Mouse (Mus musculus) forebrain, embryonic 13.5 days (tissue): ENCODE results near the gene Gfpt1. TPM values are rescaled to one million over a fixed set of nuclear protein-coding genes. Genes with fewer than 3 reads are reported as not detected.

Source experiments
- ATAC-seq: fragments of 200-750 bp; cut with Nextera tagmentation; 2 replicates; pipeline ENCODE4 v1.8.0; 2017
- H3K27ac ChIP-seq: fragments of 300-500 bp; sonication (generic); 2 replicates; pipeline ENCODE4 v1.5.1; 2015; ENCODE audit warnings: inconsistent platforms, mild to moderate bottlenecking, moderate library complexity
- H3K27me3 ChIP-seq: fragments of 300-500 bp; sonication (generic); 2 replicates; pipeline ENCODE4 v1.6.1; 2015; ENCODE audit warnings: mild to moderate bottlenecking, inconsistent platforms
- H3K36me3 ChIP-seq: fragments of 300-500 bp; sonication (generic); 2 replicates; pipeline ENCODE4 v1.6.1; 2015; ENCODE audit warnings: mild to moderate bottlenecking, inconsistent platforms; ENCODE audit not compliant: poor library complexity, severe bottlenecking
- H3K4me1 ChIP-seq: fragments of 300-500 bp; sonication (generic); 2 replicates; pipeline ENCODE4 v1.6.1; 2015; ENCODE audit warnings: inconsistent platforms
- H3K4me2 ChIP-seq: fragments of 300-500 bp; sonication (generic); 2 replicates; pipeline ENCODE4 v1.6.1; 2015; ENCODE audit warnings: inconsistent platforms, mild to moderate bottlenecking, moderate library complexity
- H3K4me3 ChIP-seq: fragments of 300-500 bp; sonication (generic); 2 replicates; pipeline ENCODE4 v1.5.1; 2015; ENCODE audit warnings: mild to moderate bottlenecking, inconsistent platforms
- H3K9ac ChIP-seq: fragments of 300-500 bp; sonication (generic); 2 replicates; pipeline ENCODE4 v1.6.1; 2015; ENCODE audit warnings: mild to moderate bottlenecking, inconsistent platforms
- H3K9me3 ChIP-seq: fragments of 300-500 bp; sonication (generic); replicated peaks from 2 replicates; pipeline ENCODE4 v1.6.1; 2016; ENCODE audit warnings: inconsistent platforms
- WGBS: fragments of 180-500 bp; shearing (Covaris S2); methylation state at CpG from one replicate; pipeline ENCODE4 v1.1.7; 2015; 5-methylcytosine and 5-hydroxymethylcytosine counted together
- polyA plus RNA-seq: library from polyadenylated mRNA; unstranded; fragments of >200 nt; fragmentation: Nextera tagmentation; extraction: Ambion mirVana; gene quantifications from 2 replicates; pipeline ENCODE4 v1.2.1, GENCODE M21; 2015

Gfpt1 gene
- polyA plus RNA-seq, 1 experiment from 2014 or later = 17.3 TPM

DNA sequence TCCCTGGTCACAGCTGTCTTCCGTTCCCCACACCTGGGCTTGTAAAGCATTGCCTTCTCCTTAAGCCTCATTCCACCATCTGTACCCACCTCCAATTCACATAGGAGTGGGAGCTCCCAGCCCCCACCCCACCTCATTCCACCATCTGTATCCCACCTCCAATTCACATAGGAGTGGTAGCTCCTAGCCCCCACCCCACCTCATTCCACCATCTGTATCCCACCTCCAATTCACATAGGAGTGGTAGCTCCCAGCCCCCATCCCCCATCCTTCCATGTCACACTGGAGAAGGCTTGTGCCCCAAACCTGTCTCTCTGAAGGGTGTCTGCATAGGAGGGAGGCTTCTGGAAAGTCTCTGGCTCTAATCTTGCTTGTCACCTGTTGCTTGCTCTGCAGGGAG lies 60.7 kb downstream of the Gfpt1 start:
- Histone ChIP-seq H3K4me1 (peaks cover 11% of the 10 kb centered on the region), H3K9me3 (no peaks in the 10 kb centered on the region), H3K36me3 (no peaks in the 10 kb centered on the region), H3K9ac (no peak overlapping the region), H3K27ac (no peak overlapping the region), H3K27me3 (no peaks in the 10 kb centered on the region), H3K4me3 (no peak overlapping the region), H3K4me2 (no peak overlapping the region)
- no peak for ATAC-seq
- WGBS = 95% methylated on average over 1 of the region's 1 CpGs

DNA sequence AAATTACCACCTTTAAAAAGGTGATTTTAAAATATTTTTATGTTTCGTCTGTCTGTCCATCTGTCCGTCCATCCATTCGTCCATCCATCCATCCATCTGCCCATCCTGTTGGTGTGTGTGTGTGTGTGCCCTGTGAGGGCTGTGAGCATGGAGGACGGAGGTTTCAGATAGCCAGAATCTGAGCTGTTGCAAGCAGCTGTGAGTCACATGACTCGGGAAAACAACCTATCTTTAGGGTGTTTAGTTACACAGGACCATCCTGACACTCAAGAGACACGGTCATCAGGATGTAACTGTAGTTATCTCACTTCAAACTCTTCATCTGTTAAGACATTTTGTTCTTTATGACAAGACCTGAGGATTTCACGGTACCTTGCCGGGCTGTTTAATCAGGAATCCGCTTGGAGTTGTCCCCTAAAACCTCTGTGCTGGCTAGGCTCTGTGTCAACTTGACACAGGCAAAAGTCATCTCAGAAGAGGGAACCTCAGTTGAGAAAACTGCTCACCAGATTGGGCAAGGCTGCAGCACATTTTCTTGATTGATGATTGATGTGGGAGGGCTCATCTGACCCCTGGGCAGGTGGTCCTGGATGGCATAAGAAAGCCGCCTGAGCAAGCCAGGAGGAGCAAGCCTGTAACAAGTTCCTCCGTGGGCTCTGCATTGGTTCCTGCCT lies 61.6 kb downstream of the Gfpt1 start, which contains the start of gene D6Ertd527e:
TSS of gene D6Ertd527e (plus strand) at position 624 of the 674 bp plus-strand sequence.
- no peak within 1 kb of the TSS for H3K4me2 ChIP-seq
- no peak for ATAC-seq
- no peaks in the 10 kb centered on the region for H3K9me3 ChIP-seq
- peaks cover 11% of the 10 kb centered on the region for H3K4me1 ChIP-seq
- H3K27ac ChIP-seq = no peak within 1 kb of the TSS
- no peaks in the 10 kb centered on the region for H3K36me3 ChIP-seq
- H3K4me3 ChIP-seq = no peak within 1 kb of the TSS
- H3K9ac ChIP-seq = no peak within 1 kb of the TSS
- 86% methylated on average over 11 of the region's 11 CpGs for WGBS
- no peaks in the 10 kb centered on the region for H3K27me3 ChIP-seq

DNA sequence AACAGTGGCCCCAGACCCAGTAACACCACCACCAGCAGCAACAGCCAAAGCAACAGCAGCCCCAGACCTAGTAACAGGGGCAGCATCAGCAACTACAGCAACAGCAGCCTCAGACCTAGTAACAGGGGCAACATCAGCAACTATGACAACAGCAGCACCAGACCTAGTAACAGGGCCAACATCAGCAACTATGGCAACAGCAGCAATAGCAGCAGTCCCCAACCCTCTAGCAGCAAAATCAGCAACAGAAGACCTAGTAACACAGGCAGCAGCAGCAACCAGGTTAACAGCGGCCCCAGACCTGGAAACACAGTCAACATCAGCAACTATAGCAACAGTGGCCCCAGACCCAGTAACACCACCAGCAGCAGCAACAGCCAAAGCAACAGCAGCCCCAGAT lies 68.8 kb downstream of the Gfpt1 start:
- Histone ChIP-seq H3K4me2 (no peak overlapping the region), H3K27ac (no peak overlapping the region), H3K4me1 (no peaks in the 10 kb centered on the region), H3K27me3 (no peaks in the 10 kb centered on the region), H3K9ac (no peak overlapping the region), H3K9me3 (no peaks in the 10 kb centered on the region), H3K4me3 (no peak overlapping the region), H3K36me3 (no peaks in the 10 kb centered on the region)
- ATAC-seq = no peak
- WGBS = 100% methylated on average over 1 of the region's 1 CpGs

DNA sequence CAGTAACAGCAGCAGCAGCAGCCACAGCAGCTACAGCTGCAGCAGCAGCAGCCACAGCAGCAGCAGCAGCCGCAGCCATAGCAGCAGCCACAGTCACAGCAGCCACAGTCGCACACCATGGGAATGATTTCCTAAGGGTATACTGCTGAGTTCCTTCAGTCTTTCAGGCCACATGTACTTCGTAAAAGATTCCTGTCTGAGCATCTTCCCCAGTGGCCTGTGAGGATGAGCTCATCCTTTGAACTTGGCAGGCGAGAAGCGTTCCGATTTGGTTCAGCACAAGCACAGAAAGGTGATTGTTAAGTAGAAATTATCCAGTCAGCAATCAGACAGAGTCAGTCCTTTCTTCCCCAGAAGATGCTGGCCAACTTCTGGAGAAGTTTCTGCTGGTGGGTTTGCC lies 69.5 kb downstream of the Gfpt1 start:
- Histone ChIP-seq H3K27ac (no peak overlapping the region), H3K27me3 (no peaks in the 10 kb centered on the region), H3K4me2 (no peak overlapping the region), H3K9me3 (no peaks in the 10 kb centered on the region), H3K4me3 (no peak overlapping the region), H3K36me3 (no peaks in the 10 kb centered on the region), H3K9ac (no peak overlapping the region), H3K4me1 (no peaks in the 10 kb centered on the region)
- WGBS = 85% methylated on average over 6 of the region's 6 CpGs
- no peak for ATAC-seq

DNA sequence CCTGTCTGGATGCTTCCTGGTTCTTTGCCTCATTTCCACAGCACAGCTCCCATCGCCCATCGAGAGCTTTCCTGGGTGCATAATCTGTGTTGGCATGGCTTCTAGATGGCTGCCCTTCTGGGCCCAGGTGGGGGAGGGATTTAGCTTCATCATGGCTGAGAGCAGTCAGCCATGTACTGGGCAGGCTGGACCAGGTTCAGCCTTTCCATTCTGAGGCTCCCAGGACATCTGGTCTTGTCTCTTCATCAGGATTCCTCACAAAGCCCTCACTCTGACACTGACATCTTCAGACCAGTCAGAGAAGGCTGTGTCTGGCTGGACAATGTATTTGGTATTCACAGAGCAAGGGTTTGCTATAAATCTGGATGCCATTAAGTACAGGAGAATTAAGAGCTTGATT lies 73.3 kb downstream of the Gfpt1 start:
- Histone ChIP-seq H3K36me3 (no peaks in the 10 kb centered on the region), H3K4me3 (no peak overlapping the region), H3K4me2 (no peak overlapping the region), H3K9me3 (no peaks in the 10 kb centered on the region), H3K27me3 (no peaks in the 10 kb centered on the region), H3K4me1 (no peaks in the 10 kb centered on the region), H3K9ac (no peak overlapping the region), H3K27ac (no peak overlapping the region)
- no peak for ATAC-seq
- WGBS = 85% methylated on average over 2 of the region's 2 CpGs

DNA sequence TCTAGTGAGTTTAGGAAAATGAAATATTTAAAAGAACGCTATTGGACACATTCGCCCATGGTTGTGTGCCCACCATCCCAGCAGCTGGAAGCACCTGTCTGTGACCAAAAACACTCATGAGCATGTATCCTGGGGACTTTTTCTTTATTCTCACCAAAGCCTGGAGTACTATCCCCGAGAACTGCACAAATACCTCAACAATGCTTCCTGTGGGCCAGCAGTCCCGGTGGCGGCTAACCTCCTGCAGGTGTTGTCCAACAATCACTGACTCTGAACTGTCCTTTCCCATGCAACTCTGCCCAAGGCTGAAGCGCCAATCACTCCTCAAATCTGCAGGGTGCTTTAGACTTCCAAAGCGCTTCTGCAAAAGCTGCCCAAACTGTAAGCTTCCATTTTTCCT lies 74.0 kb downstream of the Gfpt1 start:
- ATAC-seq = no peak
- no peak overlapping the region for H3K4me2 ChIP-seq
- H3K9ac ChIP-seq = no peak overlapping the region
- no peaks in the 10 kb centered on the region for H3K9me3 ChIP-seq
- no peak overlapping the region for H3K4me3 ChIP-seq
- no peaks in the 10 kb centered on the region for H3K27me3 ChIP-seq
- H3K36me3 ChIP-seq = no peaks in the 10 kb centered on the region
- no peaks in the 10 kb centered on the region for H3K4me1 ChIP-seq
- H3K27ac ChIP-seq = no peak overlapping the region
- 79% methylated on average over 7 of the region's 7 CpGs for WGBS

DNA sequence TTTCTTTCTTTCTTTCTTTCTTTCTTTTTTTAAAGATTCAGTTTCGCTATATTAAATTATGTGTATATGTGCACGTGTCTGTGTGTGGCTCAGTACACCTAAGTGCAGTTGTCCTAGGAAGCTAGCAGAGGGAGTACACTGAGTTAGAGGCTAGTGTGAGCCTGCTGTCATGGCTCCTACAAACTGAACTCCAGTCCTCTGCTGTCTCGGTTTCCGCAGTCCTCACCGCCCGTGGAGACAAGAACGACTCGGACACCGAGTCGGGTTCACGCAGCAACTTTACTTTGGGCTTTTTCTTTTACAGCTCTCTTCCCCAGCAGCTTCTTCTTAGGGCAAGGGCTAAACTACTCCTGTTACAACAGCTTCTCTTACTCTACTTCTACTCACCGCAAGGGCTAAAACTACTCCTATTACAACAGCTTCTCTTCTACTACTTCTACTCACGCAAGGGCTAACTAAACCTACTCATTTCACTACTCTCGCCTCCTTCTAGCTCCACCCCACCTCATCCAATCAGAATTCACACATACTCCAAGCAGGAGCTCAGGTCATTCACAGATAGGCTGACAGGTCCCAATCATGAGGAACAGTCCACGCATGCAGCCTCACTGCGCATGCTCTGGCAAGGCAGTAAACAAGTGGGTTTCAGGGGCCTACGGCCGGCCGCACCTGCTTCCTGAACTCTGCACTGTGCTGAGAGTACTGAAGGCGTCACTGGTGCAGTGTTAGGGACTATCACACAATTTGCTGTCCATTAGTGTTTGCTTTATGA lies 76.6 kb downstream of the Gfpt1 start:
- H3K36me3 ChIP-seq = no peaks in the 10 kb centered on the region
- H3K9ac ChIP-seq = no peak overlapping the region
- 91% methylated on average over 20 of the region's 20 CpGs for WGBS
- no peak overlapping the region for H3K27ac ChIP-seq
- H3K4me2 ChIP-seq = no peak overlapping the region
- H3K4me1 ChIP-seq = no peaks in the 10 kb centered on the region
- no peak for ATAC-seq
- no peaks in the 10 kb centered on the region for H3K27me3 ChIP-seq
- H3K9me3 ChIP-seq = no peaks in the 10 kb centered on the region
- no peak overlapping the region for H3K4me3 ChIP-seq

DNA sequence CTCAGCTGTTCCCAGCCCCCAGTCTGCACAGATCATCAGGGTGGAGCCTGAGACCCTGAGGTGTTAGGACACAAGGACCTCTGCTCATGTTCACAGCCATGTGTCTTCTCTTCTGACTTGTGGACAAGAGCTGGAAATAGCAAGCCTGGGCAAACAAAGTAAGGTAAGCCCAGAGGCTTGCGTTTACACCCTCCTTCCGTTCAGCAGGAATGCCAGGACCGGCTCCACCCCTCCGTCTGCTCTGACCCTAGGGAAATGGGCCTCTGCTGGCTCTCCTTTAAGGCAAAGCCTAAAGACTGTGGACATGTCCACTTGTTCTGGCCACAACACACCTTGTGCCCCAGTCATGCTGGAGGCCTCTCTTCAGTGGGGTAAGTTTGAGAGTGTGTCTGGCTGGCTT lies 77.3 kb downstream of the Gfpt1 start:
- H3K27me3 ChIP-seq = no peaks in the 10 kb centered on the region
- no peaks in the 10 kb centered on the region for H3K4me1 ChIP-seq
- H3K27ac ChIP-seq = no peak overlapping the region
- 85% methylated on average over 4 of the region's 4 CpGs for WGBS
- H3K4me3 ChIP-seq = no peak overlapping the region
- H3K9ac ChIP-seq = no peak overlapping the region
- no peaks in the 10 kb centered on the region for H3K9me3 ChIP-seq
- H3K36me3 ChIP-seq = no peaks in the 10 kb centered on the region
- no peak for ATAC-seq
- H3K4me2 ChIP-seq = no peak overlapping the region

DNA sequence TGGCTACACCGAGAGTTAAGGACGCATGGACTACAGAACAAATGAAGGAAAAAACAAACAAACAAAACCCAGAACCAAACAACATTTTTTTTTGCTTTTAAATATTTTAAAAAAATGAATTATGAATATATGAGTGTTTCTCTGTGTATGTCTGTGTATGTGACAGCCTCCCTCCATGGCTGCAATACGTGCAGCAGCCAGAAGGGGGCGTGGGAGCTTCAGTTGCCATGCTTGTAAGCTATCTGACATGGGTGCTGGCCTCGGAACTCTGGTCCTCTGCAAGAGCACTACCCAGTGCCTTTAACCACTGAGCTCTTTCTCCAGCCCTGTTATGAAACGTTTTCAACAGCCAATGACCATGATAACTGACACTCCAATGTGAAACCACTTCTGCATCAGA lies 78.0 kb downstream of the Gfpt1 start:
- Histone ChIP-seq H3K4me3 (no peak overlapping the region), H3K4me2 (no peak overlapping the region), H3K36me3 (no peaks in the 10 kb centered on the region), H3K9ac (no peak overlapping the region), H3K27me3 (no peaks in the 10 kb centered on the region), H3K9me3 (no peaks in the 10 kb centered on the region), H3K4me1 (no peaks in the 10 kb centered on the region), H3K27ac (no peak overlapping the region)
- ATAC-seq = no peak
- WGBS = 88% methylated on average over 6 of the region's 6 CpGs

DNA sequence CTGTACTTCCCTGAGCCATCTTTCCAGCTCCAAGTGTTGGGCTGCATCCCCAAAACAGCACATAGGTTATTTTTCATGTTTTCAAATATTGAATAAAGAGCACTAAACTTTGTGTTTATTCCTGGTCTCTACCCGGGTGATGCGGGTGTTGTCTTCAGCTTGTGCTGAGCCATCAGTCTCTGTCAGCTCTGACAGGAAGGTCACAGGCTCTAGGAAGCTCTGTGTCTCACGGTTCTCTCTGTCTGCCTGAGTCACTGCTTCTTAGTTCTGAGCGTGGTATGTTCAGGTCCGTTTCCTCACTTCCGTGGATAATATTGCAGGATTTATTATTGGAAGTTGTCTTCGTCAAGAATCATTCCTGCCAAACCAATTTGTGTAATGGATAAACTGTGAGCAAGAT lies 79.3 kb downstream of the Gfpt1 start:
- no peak overlapping the region for H3K4me3 ChIP-seq
- no peak overlapping the region for H3K27ac ChIP-seq
- H3K9me3 ChIP-seq = no peaks in the 10 kb centered on the region
- no peak overlapping the region for H3K9ac ChIP-seq
- no peaks in the 10 kb centered on the region for H3K4me1 ChIP-seq
- H3K36me3 ChIP-seq = no peaks in the 10 kb centered on the region
- ATAC-seq = no peak
- no peaks in the 10 kb centered on the region for H3K27me3 ChIP-seq
- no peak overlapping the region for H3K4me2 ChIP-seq
- WGBS = 91% methylated on average over 7 of the region's 7 CpGs

DNA sequence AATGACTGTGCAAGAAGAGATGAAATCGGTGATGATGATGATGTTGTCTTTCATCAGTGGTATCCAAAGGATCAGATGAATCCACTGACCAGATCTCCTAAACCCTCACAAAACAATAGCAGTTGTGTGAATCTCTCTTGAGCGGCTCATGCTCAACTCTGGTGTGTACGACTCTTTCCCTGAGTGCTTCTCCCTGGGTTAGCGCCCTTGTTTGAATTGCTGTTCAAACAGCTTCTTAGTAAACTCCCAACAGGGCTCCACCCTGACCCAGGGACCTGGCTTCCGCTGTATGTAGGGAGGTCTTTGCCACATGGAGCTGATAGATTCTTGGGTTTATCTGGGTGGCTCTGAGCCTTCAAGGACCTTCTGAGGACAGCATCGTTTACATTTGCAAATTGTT lies 80.8 kb downstream of the Gfpt1 start:
- Histone ChIP-seq H3K9ac (no peak overlapping the region), H3K4me3 (no peak overlapping the region), H3K9me3 (no peaks in the 10 kb centered on the region), H3K4me1 (no peaks in the 10 kb centered on the region), H3K36me3 (no peaks in the 10 kb centered on the region), H3K27ac (no peak overlapping the region), H3K27me3 (no peaks in the 10 kb centered on the region), H3K4me2 (no peak overlapping the region)
- WGBS = 93% methylated on average over 6 of the region's 6 CpGs
- ATAC-seq = no peak

DNA sequence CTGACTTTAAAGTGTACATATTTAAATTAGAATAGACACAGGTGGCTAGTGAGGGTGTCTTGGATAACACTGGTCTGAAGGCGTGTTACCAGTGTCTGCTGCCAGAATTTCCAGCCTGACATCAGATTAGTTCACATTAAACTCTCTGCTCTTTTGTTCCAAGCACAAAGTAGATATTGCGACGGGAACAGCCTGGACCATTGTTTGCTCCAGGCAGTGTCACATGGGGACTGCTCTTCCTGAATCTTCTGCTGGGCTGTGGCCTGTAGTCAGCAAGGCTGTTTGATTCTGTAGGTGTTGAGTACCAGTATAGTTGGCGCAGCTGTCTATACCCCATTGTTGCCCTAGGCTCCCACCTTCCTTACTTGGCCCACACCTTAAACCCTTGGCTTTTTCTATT lies 81.3 kb downstream of the Gfpt1 start:
- no peak overlapping the region for H3K4me2 ChIP-seq
- no peak overlapping the region for H3K4me3 ChIP-seq
- no peak for ATAC-seq
- no peak overlapping the region for H3K9ac ChIP-seq
- H3K36me3 ChIP-seq = no peaks in the 10 kb centered on the region
- no peak overlapping the region for H3K27ac ChIP-seq
- no peaks in the 10 kb centered on the region for H3K4me1 ChIP-seq
- H3K9me3 ChIP-seq = no peaks in the 10 kb centered on the region
- WGBS = 87% methylated on average over 4 of the region's 4 CpGs
- no peaks in the 10 kb centered on the region for H3K27me3 ChIP-seq
